Mouse (Mus musculus): ENCODE measurements at regions not wholly inside any gene's neighbourhood (a gene's known extent, or its start where the extent isn't known, plus 50 kb on each side); places are given as distances from the start of the nearest gene placed in this dataset.

GRCm38 (mm10) chr2:139114523-139114922, 379.2 kb upstream of the Sptlc3 start:
- no peak for DNase-seq (ENCODE audit: low spot score in 2 of 2)

GRCm38 (mm10) chr2:139120905-139121304, 372.8 kb upstream of the Sptlc3 start:
- no peak for DNase-seq (ENCODE audit: low spot score in 2 of 2)

- DNase-seq (ENCODE audit: low spot score in 2 of 2), result peak in 1 of 2 experiments; percentile 38
These were observed 361.6 kb upstream of the Sptlc3 start for GRCm38 (mm10) chr2:139132121-139132520.

- DNase-seq (ENCODE audit: low spot score in 2 of 2), result no peak
These were observed 346.7 kb upstream of the Sptlc3 start for GRCm38 (mm10) chr2:139147004-139147403.

- peak; percentile 6 to 55 for DNase-seq (ENCODE audit: low spot score in 2 of 2)
These were observed 314.1 kb upstream of the Sptlc3 start for GRCm38 (mm10) chr2:139179641-139180040.

GRCm38 (mm10) chr2:139198281-139198680, 295.4 kb upstream of the Sptlc3 start:
- peak; percentile 19 to 79 for DNase-seq (ENCODE audit: low spot score in 2 of 2)

GRCm38 (mm10) chr2:139207649-139208048, 286.1 kb upstream of the Sptlc3 start:
- no peak for DNase-seq (ENCODE audit: low spot score in 2 of 2)

- DNase-seq (ENCODE audit: low spot score in 2 of 2), result peak; percentile 19 to 41
These were observed 272.8 kb upstream of the Sptlc3 start for GRCm38 (mm10) chr2:139220757-139221400.

- DNase-seq (ENCODE audit: low spot score in 2 of 2), result no peak
These were observed 263.3 kb upstream of the Sptlc3 start for GRCm38 (mm10) chr2:139230453-139230852.

- DNase-seq (ENCODE audit: low spot score in 2 of 2), result no peak
These were observed 243.6 kb upstream of the Sptlc3 start for GRCm38 (mm10) chr2:139250138-139250537.

GRCm38 (mm10) chr2:139267119-139267518, 226.6 kb upstream of the Sptlc3 start:
- peak; percentile 39 to 81 for DNase-seq (ENCODE audit: low spot score in 2 of 2)

GRCm38 (mm10) chr2:139276581-139276980, 217.1 kb upstream of the Sptlc3 start:
- DNase-seq (ENCODE audit: low spot score in 2 of 2), result no peak

GRCm38 (mm10) chr2:139277571-139277970, 216.1 kb upstream of the Sptlc3 start:
- peak; percentile 81 to 89 for DNase-seq (ENCODE audit: low spot score in 2 of 2)

- DNase-seq (ENCODE audit: low spot score in 2 of 2), result no peak
These were observed 212.7 kb upstream of the Sptlc3 start for GRCm38 (mm10) chr2:139281056-139281455.

- peak in 1 of 2 experiments; percentile 33 for DNase-seq (ENCODE audit: low spot score in 2 of 2)
These were observed 209.4 kb upstream of the Sptlc3 start for GRCm38 (mm10) chr2:139284315-139284714.

GRCm38 (mm10) chr2:139286446-139286845, 207.3 kb upstream of the Sptlc3 start:
- DNase-seq (ENCODE audit: low spot score in 2 of 2), result no peak

GRCm38 (mm10) chr2:139298541-139299152, 195.1 kb upstream of the Sptlc3 start:
- DNase-seq (ENCODE audit: low spot score in 2 of 2), result no peak

- DNase-seq (ENCODE audit: low spot score in 2 of 2), result peak; percentile 58 to 84
These were observed 182.3 kb upstream of the Sptlc3 start for GRCm38 (mm10) chr2:139311401-139311812.

GRCm38 (mm10) chr2:139312053-139312452, 181.7 kb upstream of the Sptlc3 start:
- no peak for DNase-seq (ENCODE audit: low spot score in 2 of 2)

- no peak for DNase-seq (ENCODE audit: low spot score in 2 of 2)
These were observed 171.2 kb upstream of the Sptlc3 start for GRCm38 (mm10) chr2:139322509-139322908.

GRCm38 (mm10) chr2:139325501-139325900, 168.2 kb upstream of the Sptlc3 start:
- no peak for DNase-seq (ENCODE audit: low spot score in 2 of 2)

GRCm38 (mm10) chr2:139334681-139335080, 159.0 kb upstream of the Sptlc3 start:
- DNase-seq (ENCODE audit: low spot score in 2 of 2), result no peak

GRCm38 (mm10) chr2:139338240-139338639, 155.5 kb upstream of the Sptlc3 start:
- no peak for DNase-seq (ENCODE audit: low spot score in 2 of 2)

Data from layer of hippocampus, adult 18-20 months (tissue).